Mouse (Mus musculus) embryonic facial prominence, embryonic 15.5 days (tissue): Measurements from ENCODE around the gene Piwil1. TPM values are rescaled to one million over a fixed set of nuclear protein-coding genes. Genes with fewer than 3 reads are reported as not detected.
"Not testable (repeated sequence)": the region's sequence is repeated elsewhere in the genome, so short reads cannot be mapped to it uniquely, and the experiment has no call there.

ENCODE experiments used
- ATAC-seq: fragments of 200-750 bp; cut with Nextera tagmentation; 2 replicates; pipeline ENCODE4 v1.8.0; 2017; ENCODE audit warnings: low read depth, moderate TSS enrichment; ENCODE audit not compliant: insufficient number of reproducible peaks, low FRiP score, low TSS enrichment
- H3K27ac ChIP-seq: fragments of 300-500 bp; sonication (generic); replicated peaks from 2 replicates; pipeline ENCODE4 v1.5.1; 2015; ENCODE audit warnings: mild to moderate bottlenecking, inconsistent platforms
- H3K27me3 ChIP-seq: fragments of 300-500 bp; sonication (generic); 2 replicates; pipeline ENCODE4 v1.6.1; 2015; ENCODE audit warnings: inconsistent platforms
- H3K36me3 ChIP-seq: fragments of 300-500 bp; sonication (generic); 2 replicates; pipeline ENCODE4 v1.6.1; 2015; ENCODE audit warnings: mild to moderate bottlenecking, inconsistent platforms
- H3K4me1 ChIP-seq: fragments of 300-500 bp; sonication (generic); 2 replicates; pipeline ENCODE4 v1.6.1; 2015; ENCODE audit warnings: inconsistent platforms
- H3K4me2 ChIP-seq: fragments of 300-500 bp; sonication (generic); replicated peaks from 2 replicates; pipeline ENCODE4 v1.6.1; 2015; ENCODE audit warnings: mild to moderate bottlenecking, inconsistent platforms
- H3K4me3 ChIP-seq: fragments of 300-500 bp; sonication (generic); replicated peaks from 2 replicates; pipeline ENCODE4 v1.5.1; 2015; ENCODE audit warnings: mild to moderate bottlenecking, inconsistent platforms
- H3K9ac ChIP-seq: fragments of 300-500 bp; sonication (generic); 2 replicates; pipeline ENCODE4 v1.6.1; 2015; ENCODE audit warnings: inconsistent platforms
- H3K9me3 ChIP-seq: fragments of 300-500 bp; sonication (generic); replicated peaks from 2 replicates; pipeline ENCODE4 v1.6.1; 2016; ENCODE audit warnings: inconsistent platforms
- WGBS: fragments of 180-500 bp; shearing (Covaris S2); methylation state at CpG from one replicate; pipeline ENCODE4 v1.1.7; 2015; 5-methylcytosine and 5-hydroxymethylcytosine counted together
- polyA plus RNA-seq: library from polyadenylated mRNA; unstranded; fragments of >200 nt; fragmentation: Nextera tagmentation; extraction: Ambion mirVana; gene quantifications from 2 replicates; pipeline ENCODE4 v1.2.1, GENCODE M21; 2015

Piwil1 gene
- polyA plus RNA-seq, 1 experiment from 2014 or later: not detected

DNA sequence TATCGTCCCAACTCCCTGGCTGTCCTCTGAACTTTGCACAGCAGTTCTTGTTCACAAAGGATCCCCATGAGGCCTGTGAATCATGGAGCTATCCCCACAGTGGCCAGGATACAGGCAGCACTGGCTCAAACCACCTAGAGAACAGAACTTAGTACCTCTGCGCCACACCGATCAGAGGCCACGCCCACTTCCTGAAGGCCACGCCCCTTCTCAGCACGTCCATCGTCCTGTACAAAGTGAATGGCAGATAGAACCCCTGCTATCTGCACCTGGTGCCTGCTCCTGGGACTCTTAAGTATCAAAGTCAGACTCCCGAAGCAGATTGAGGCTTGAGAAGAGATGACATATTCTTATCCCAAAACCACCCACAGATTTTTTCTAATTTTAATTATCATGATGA lies 8.3 kb downstream of the Piwil1 start:
- Histone ChIP-seq H3K9ac (no peak overlapping the region), H3K27me3 (no peaks in the 10 kb centered on the region), H3K27ac (no peak overlapping the region), H3K4me2 (no peak overlapping the region), H3K9me3 (no peaks in the 10 kb centered on the region), H3K36me3 (no peaks in the 10 kb centered on the region), H3K4me1 (no peaks in the 10 kb centered on the region), H3K4me3 (no peak overlapping the region)
- no peak for ATAC-seq
- WGBS: 30% methylated on average over 8 of the region's 8 CpGs

DNA sequence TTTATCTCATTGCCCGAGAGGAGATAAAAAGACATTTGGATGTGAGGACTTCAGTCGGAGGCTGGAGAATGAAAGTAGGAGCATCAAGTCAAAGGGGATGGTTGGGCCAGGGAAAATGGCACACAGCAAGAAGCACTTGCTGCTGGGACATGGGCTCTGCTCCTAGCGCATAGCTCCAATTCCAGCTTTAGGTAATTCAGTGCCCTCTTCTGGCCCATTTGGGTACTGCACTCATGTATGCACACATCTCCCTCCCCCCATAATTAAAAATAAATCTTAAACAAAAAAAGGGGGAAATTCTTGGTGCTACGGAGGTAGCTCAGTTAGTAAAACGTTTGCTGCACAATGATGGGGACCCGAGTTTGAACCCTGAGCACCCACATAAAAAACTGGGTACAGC lies 9.5 kb downstream of the Piwil1 start:
- no peak for ATAC-seq
- Histone ChIP-seq H3K4me3 (no peak overlapping the region), H3K4me1 (no peaks in the 10 kb centered on the region), H3K9me3 (no peaks in the 10 kb centered on the region), H3K4me2 (no peak overlapping the region), H3K36me3 (no peaks in the 10 kb centered on the region), H3K9ac (no peak overlapping the region), H3K27me3 (no peaks in the 10 kb centered on the region), H3K27ac (no peak overlapping the region)
- 82% methylated on average over 6 of the region's 6 CpGs for WGBS

DNA sequence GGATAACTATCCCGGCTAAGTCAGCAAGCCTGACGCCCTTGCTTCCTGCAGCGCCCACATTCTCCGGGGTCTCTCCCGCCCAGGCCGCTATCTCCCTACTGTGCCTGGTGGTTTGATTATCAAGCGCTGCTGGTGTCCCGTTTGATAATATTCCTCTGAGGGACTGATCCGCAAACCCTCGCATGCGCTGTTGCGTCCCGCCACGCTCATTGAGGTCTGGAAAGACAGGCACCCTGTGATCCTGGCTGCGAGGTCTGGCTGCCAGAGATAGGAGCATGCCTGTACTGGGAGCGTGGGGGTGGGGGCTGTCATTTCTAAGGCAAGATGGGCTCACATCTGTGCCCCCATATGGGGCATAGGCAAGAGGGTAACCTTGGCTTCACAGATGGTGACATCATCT lies 12.8 kb downstream of the Piwil1 start:
- H3K4me1 ChIP-seq: no peaks in the 10 kb centered on the region
- no peaks in the 10 kb centered on the region for H3K9me3 ChIP-seq
- no peaks in the 10 kb centered on the region for H3K36me3 ChIP-seq
- H3K27ac ChIP-seq: no peak overlapping the region
- no peaks in the 10 kb centered on the region for H3K27me3 ChIP-seq
- H3K4me2 ChIP-seq: no peak overlapping the region
- no peak overlapping the region for H3K9ac ChIP-seq
- no peak overlapping the region for H3K4me3 ChIP-seq
- ATAC-seq: no peak
- WGBS: 73% methylated on average over 16 of the region's 16 CpGs

DNA sequence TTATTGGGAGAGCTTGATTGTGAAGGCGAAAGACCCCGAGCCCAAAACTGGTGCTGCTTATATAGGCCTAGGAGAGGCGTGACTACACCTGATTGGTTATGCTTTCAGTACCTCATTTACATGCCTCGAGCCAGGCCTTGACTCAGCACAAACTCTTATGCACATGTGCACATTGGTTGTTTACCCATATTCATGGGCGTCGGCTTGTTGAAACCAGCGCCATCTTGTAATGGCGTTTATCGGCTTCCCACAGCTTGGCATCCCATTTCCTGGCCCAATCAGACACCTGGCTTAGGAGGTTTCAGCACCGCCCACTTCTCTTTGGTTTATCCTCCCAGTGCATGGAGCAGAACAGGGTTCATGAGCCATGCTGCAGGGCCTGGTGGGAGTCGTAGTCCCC lies 18.1 kb downstream of the Piwil1 start:
- not testable (repeated sequence) for H3K9ac ChIP-seq, H3K4me3 ChIP-seq, ATAC-seq, H3K36me3 ChIP-seq, H3K4me2 ChIP-seq, H3K9me3 ChIP-seq, H3K4me1 ChIP-seq, H3K27ac ChIP-seq, H3K27me3 ChIP-seq
- 88% methylated on average over 11 of the region's 11 CpGs for WGBS

DNA sequence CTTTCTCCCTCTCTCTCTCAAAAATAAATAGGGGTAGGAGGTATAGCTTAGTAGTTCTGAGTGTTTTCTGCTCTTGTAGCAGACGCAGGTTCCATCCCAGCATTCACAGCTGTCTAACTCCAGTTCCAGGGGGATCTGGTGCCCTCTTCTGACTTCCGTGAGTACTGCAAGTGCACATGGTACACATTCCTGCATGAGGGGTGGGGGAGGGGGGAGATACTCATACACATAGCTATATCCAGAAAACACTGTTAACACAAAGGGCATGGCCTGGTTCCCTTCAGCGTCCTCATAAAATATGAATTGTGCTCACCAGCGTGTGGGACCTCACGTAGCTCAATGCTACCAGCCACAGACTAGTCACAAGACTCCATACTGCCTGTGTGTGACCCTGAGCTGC lies 27.0 kb downstream of the Piwil1 start:
- H3K9ac ChIP-seq: no peak overlapping the region
- no peak overlapping the region for H3K4me3 ChIP-seq
- 73% methylated on average over 5 of the region's 5 CpGs for WGBS
- H3K9me3 ChIP-seq: no peaks in the 10 kb centered on the region
- no peak for ATAC-seq
- no peak overlapping the region for H3K4me2 ChIP-seq
- H3K36me3 ChIP-seq: no peaks in the 10 kb centered on the region
- no peak overlapping the region for H3K27ac ChIP-seq
- no peaks in the 10 kb centered on the region for H3K27me3 ChIP-seq
- no peaks in the 10 kb centered on the region for H3K4me1 ChIP-seq

DNA sequence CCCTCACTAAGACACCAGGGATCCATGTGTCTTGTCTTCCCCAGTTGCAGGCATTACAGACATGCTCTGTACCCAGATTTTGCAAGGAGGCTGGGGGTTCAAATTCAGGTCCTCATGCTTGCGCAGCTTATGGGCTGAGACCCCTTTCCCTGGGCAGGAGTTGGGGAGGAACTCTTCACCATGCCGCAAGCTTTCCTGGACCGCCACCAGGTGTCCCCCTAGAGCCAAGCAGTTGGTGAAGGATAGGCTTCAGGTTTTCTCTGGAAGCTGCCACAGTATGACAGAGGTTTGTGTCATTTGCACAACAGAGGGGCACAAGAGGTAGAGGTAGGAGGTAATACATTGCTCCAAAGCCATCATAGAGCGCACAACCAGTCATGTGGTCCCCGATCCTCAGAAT lies 28.3 kb downstream of the Piwil1 start:
- H3K9ac ChIP-seq: no peak overlapping the region
- WGBS: 47% methylated on average over 5 of the region's 5 CpGs
- H3K4me1 ChIP-seq: no peaks in the 10 kb centered on the region
- no peak overlapping the region for H3K27ac ChIP-seq
- H3K27me3 ChIP-seq: no peaks in the 10 kb centered on the region; the same call in 1 of the 2 replicates
- H3K4me3 ChIP-seq: no peak overlapping the region
- ATAC-seq: no peak
- no peak overlapping the region for H3K4me2 ChIP-seq
- H3K9me3 ChIP-seq: no peaks in the 10 kb centered on the region
- H3K36me3 ChIP-seq: no peaks in the 10 kb centered on the region

DNA sequence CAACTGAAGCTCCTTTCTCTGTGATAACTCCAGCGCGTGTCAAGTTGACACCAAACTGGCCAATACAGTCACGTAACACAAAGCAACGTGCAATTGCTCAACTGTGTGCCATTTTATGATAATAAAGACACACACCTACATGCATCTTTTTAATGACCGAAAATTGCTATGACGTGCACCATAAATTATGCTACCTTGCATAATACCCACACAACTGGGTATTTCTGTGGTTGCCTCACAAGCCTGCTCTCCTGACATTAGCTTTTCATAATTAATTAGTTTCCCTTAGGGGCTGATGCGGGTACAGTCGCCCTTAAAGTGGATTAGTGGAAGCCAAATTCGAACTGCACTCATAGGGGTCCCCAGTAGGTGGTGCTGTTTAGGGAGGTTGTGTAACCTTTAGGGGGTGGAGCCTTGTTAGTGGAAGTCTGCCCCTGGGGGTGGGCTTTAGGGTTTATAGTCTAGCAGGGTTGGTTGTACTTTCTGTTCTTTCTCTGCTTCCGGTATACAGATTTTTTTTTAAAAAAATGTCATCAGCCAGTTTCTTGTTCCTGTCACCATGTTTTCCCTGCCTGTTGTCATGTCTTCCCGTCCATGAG lies 30.2 kb downstream of the Piwil1 start:
- Histone ChIP-seq H3K27me3 (no peaks in the 10 kb centered on the region; the same call in none of the 2 replicates), H3K27ac (no peak overlapping the region), H3K4me2 (no peak overlapping the region), H3K36me3 (no peaks in the 10 kb centered on the region), H3K9ac (no peak overlapping the region), H3K4me3 (no peak overlapping the region), H3K9me3 (no peaks in the 10 kb centered on the region), H3K4me1 (no peaks in the 10 kb centered on the region)
- ATAC-seq: no peak
- WGBS: 66% methylated on average over 11 of the region's 11 CpGs

DNA sequence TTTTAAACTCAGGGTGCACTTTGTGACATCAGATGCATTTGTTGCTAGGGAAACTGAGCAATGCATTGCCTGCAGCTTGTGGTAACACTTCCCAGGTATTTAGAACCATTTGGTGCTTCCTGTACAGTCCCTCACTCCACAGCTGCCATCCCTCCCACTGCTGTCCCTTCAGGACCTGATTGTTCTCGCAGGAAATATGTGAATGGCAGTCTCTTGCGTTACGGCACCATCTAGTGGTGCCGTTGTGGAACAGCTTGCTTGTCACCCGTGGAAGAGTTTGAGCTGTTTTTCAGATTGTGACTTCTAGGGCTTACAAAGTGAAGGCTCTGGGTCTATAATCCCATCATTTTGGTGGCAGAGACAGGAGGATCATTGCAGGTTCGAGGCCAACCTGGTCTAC lies 31.6 kb downstream of the Piwil1 start:
- 2% methylated on average over 6 of the region's 6 CpGs for WGBS
- Histone ChIP-seq H3K27me3 (peaks cover under 1% of the 10 kb centered on the region), H3K36me3 (no peaks in the 10 kb centered on the region), H3K4me2 (no peak overlapping the region), H3K9me3 (no peaks in the 10 kb centered on the region), H3K4me1 (no peaks in the 10 kb centered on the region), H3K4me3 (no peak overlapping the region), H3K27ac (no peak overlapping the region), H3K9ac (no peak overlapping the region)
- ATAC-seq: no peak

DNA sequence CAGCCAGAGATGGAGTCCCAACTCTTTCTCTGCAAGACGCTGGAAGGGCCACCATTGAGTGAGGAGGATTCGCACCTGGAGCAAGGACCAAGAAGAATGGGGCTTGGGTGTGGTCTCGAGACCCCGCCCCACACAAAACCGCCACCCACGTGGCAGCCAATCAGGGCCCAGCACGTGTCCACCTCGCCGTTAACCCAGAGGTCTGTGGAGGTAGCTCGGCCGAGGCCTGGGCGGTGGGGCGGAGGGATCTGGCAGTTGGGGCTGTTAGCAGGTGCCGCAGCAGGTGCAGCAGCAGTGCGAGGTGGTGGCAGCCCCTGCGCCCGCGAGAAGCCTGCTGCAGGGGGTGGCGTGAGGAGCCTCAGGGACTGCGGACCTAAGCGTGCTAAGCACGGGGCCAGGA lies 33.6 kb downstream of the Piwil1 start:
- no peaks in the 10 kb centered on the region for H3K4me1 ChIP-seq
- no peak for ATAC-seq
- WGBS: 76% methylated on average over 22 of the region's 22 CpGs

DNA sequence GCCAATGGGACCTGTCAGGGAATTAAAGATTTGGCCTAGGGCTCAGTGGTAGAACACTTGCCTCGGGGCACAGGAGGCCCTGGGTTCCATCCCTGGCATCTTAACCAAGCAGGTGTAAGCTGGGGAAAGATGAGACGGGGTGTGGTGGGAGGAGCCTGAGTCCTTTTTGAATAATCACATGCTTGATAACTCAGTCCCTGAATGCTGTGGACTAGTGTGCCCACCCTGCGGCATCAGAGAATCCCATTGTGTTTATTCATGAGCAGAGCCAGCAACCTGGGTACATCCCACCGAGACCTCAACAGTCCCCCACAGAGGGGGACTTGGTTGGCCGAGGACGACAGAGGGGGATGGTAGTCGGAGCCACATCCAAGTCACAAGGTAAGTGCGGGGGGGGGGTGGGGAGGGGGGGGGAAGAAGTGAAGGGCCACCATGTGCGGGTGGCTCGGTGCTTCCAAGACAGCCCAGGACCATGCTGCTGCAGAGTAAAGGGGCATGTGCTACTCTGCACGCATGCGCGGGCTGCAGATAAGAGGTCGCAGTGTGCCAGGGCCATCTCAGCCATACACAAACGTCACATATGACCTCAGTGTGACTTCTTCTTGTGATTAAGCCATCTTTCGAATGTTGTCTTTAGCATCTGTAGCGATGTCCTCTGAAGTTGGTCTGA lies 37.0 kb downstream of the Piwil1 start:
- no peak overlapping the region for H3K27ac ChIP-seq
- H3K9ac ChIP-seq: no peak overlapping the region
- no peak overlapping the region for H3K4me3 ChIP-seq
- no peaks in the 10 kb centered on the region for H3K9me3 ChIP-seq
- no peaks in the 10 kb centered on the region for H3K4me1 ChIP-seq
- no peak overlapping the region for H3K4me2 ChIP-seq
- H3K27me3 ChIP-seq: peaks cover 6% of the 10 kb centered on the region
- 23% methylated on average over 16 of the region's 17 CpGs for WGBS
- H3K36me3 ChIP-seq: no peaks in the 10 kb centered on the region
- ATAC-seq: no peak

More for the DNA sequence above, 33.6 kb downstream of the Piwil1 start:
- no peaks in the 10 kb centered on the region for H3K9me3 ChIP-seq
- no peak overlapping the region for H3K4me3 ChIP-seq
- no peak overlapping the region for H3K4me2 ChIP-seq
- H3K36me3 ChIP-seq: no peaks in the 10 kb centered on the region
- H3K27me3 ChIP-seq: peaks cover 4% of the 10 kb centered on the region
- no peak overlapping the region for H3K27ac ChIP-seq
- no peak overlapping the region for H3K9ac ChIP-seq

DNA sequence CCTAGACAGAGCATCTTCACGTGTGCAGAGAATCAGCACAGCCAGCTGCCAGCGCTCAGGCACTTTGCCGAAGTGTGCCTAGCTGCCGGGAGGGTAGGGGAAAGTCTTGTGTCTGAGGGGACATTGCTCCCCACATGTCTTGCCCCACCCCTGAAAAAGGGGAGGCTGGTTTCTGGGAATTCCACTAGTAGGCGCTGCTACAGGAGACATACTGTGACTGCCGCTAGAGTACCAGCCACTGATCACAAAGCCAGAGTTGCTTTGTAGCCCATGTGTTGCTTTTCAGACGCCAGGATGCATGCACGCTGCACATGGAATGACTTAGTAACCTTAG lies 37.5 kb downstream of the Piwil1 start:
- WGBS: 22% methylated on average over 8 of the region's 8 CpGs
- no peak overlapping the region for H3K4me2 ChIP-seq
- ATAC-seq: no peak

DNA sequence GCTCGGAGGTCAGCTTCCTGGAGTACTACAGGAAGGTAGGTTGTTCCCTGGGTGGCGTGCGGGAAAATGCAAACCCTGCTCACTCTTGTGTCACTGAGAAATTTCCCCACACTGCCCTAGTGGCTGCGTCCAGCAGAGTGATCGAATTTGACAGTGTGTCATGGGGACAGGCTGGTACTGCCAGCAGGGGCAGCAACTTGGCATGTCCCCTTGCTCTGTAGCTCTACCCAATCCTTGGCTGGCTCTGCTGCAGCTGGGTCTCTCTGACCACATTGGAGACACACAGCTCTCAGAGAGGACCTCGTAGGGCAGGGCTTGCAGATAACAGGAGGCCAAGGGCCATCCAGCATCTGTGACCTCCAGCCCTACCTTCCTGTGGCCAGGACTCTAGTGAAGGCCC lies 42.0 kb downstream of the Piwil1 start:
- WGBS: 88% methylated on average over 6 of the region's 6 CpGs
- Histone ChIP-seq H3K9ac (no peak overlapping the region), H3K27ac (no peak overlapping the region), H3K36me3 (no peaks in the 10 kb centered on the region), H3K4me3 (no peak overlapping the region), H3K4me1 (no peaks in the 10 kb centered on the region), H3K9me3 (no peaks in the 10 kb centered on the region), H3K27me3 (0 out of 2 replicates have a peak, but pooled peaks cover 2% of the 10 kb centered on the region), H3K4me2 (no peak overlapping the region)
- ATAC-seq: no peak

More for the DNA sequence above, 37.5 kb downstream of the Piwil1 start:
- H3K36me3 ChIP-seq: no peaks in the 10 kb centered on the region
- no peak overlapping the region for H3K9ac ChIP-seq
- no peaks in the 10 kb centered on the region for H3K4me1 ChIP-seq
- no peak overlapping the region for H3K4me3 ChIP-seq
- peaks cover 6% of the 10 kb centered on the region for H3K27me3 ChIP-seq
- H3K27ac ChIP-seq: no peak overlapping the region
- no peaks in the 10 kb centered on the region for H3K9me3 ChIP-seq
